Mouse (Mus musculus): ENCODE data around the gene Agpat3. TPM values are rescaled to one million over a fixed set of nuclear protein-coding genes. Genes with fewer than 3 reads are reported as not detected.

The Agpat3 gene
- total RNA-seq, 1 experiment from 2014 or later = 8.2 TPM

DNA sequence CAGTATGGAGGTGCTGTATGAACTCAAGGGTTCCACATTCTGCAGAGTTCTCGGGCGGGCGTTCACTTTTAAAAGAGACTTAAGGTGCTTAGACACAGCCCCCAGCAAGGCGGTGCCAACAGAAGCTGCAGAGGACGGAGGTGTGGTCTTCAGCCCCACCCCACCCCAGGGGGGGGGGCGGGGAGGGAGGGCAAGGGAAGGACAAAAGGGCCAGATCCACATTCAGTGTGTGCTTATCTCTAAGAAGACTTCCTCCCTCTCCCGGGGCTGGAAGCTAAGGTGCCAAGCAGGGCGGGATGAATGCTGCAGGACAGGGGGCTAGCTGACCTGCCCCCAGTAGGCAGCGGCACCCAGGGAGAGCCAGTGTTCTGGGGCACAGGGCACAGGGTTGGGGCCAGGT lies 79.4 kb downstream of the Agpat3 start:
- peak; percentile 64 for ATAC-seq (replicated peaks; ENCODE audit: low read depth, poor library complexity, severe bottlenecking)

DNA sequence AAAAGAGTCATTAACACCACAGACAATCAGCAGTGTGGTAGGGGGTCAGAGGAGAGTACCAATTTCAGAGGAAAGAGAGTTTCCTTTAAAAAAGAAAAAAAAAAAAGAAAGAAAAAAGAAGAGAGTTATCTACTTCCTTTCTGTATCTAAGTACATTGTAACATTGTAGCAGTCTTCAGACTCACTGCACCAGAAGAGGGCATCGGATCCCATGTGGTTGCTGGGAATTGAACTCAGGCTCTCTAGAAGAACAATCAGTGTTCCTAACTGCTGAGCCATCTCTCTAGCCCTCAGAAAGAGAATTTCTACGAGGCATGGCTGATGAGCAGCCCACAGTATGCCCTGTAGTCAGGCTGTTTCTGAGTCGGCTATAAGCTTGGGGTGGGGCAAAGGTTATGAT lies 86.4 kb downstream of the Agpat3 start:
- ATAC-seq (replicated peaks; ENCODE audit: low read depth, poor library complexity, severe bottlenecking) = no peak

DNA sequence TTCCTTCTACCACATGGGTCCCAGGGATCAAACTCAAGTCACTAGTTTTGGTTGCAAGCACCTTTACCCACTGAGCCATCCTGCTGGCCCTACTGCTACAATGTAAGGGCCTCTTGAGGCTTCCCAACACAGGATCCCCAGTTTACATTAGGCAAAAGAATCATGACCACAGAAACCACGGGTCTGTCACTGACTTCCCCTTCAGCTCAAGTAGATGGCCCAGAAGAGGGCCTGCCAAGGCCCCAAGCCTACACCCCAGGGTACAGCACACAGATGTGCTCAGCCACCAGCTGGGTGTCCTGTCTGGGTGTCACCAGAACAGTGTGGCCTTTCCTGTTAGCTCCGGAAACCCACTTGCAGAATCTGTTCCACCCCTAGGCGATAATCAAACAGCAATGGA lies 87.6 kb downstream of the Agpat3 start:
- peak; percentile 98 for ATAC-seq (replicated peaks; ENCODE audit: low read depth, poor library complexity, severe bottlenecking)

DNA sequence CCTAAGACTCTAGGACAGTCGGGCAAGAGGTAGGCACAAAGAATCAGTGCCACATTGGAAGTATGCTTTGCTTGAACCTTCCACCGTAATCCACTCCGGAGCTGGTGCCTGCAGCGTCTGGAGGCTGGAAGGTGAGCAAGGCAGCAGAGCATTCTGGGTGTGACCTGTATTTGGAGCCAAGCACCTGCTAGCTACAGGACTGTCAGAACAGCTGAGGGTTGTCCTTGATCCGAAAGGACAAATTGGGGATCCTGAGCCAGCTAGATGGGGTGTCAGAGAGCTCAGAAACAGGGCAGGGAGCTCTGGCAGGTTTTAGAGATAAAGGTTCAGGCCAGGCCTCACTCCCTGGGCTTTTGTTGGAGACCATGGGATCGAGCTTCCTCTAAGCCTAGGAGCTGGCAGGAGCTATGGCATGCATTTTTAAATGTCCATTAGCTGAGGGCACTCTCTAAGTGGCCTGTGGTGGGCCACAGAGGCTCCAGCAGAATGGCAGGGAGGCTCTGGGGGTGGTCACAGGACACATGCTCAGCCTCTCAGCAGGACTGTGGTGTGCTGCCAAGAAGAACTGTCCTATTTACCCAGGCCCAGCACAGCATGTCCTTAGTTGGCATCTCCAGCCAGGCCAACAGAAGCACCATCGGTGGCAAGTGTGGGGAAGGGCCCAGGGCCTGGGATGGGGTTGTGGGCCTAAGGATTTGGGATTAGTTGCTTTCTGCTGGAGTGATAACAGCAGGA lies 91.2 kb downstream of the Agpat3 start:
- ATAC-seq (replicated peaks; ENCODE audit: low read depth, poor library complexity, severe bottlenecking) = no peak

DNA sequence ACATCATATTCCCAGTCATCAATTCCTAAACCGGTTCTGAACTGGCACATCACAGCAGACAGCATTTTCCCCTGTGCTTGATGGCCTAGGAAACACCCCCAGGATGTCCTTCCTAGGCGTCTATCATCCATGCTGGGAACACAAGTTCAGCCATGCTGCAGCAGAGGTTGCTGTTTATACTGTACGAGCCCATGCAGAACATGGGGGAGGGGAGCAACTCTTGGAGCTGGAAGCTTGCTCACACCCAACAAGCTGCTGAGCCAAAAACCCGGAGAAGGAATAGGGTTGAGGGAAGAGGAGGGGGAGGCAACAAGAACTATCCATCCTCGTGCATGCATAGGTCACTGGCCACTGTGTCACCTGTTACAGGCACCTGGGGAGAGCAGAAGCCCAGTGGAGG lies 92.0 kb downstream of the Agpat3 start:
- no peak for ATAC-seq (replicated peaks; ENCODE audit: low read depth, poor library complexity, severe bottlenecking)

DNA sequence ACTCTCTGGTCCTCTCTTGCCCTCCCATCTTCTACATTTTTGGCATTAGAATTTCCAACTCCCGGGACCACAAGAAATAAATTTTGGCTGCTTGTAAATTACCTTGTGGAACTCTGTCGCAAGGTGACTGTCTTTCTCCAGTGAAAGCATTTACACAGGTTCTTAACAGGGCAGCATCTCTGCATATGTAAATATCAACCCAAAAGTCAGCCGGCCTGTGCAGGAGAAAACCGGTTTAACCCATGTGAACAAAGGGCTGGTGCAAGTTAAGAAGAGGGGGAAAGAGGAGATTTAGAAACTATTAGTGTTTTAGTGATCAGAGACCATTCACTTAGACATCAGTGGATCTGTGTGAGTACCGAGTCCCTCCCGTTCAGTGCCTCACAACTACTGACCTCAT lies 92.6 kb downstream of the Agpat3 start:
- ATAC-seq (replicated peaks; ENCODE audit: low read depth, poor library complexity, severe bottlenecking) = no peak

DNA sequence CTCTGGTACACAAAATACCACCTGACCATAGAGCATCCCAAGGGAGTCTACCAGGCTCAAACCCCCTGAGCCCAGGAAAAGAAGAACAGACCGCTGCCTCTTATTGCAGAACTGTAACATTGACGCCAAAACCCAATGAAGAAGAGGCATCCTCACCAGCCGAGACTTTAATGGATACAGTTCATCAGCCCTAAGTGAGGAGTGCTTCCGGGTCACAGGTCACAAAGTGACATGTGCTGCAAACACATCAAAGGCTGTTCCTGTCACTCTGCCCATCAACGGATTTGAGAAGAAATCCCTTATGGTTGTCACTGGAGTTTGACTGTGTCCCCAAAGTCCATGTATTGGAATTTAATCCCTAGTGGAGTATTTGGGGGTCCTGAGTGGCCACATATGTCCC lies 93.1 kb downstream of the Agpat3 start:
- ATAC-seq (replicated peaks; ENCODE audit: low read depth, poor library complexity, severe bottlenecking) = no peak

DNA sequence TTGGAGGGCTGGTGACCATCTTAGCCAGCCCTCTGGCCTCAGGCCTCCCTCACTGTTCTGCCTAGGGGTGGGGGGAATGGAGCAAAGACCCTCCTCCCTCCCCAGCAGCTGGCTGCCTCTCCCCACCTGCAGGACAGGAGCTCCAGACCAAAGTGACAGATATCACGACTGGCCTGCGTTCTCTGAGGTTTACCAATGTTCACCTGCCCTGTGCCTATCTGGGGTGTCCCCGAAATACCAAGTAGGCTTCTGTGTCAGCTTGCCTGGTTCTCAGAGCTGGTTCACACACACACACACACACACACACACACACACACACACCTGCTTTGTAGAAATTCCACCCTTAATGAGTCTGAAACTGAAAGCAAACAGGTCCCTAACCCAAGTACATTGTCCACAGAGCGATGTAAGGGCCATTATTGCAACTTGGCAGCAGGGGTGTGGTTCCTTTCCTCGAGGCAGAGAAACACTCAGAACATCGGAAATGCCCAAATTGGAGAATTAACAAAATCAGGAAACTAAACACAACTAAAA lies 94.1 kb downstream of the Agpat3 start:
- no peak for ATAC-seq (replicated peaks; ENCODE audit: low read depth, poor library complexity, severe bottlenecking)

DNA sequence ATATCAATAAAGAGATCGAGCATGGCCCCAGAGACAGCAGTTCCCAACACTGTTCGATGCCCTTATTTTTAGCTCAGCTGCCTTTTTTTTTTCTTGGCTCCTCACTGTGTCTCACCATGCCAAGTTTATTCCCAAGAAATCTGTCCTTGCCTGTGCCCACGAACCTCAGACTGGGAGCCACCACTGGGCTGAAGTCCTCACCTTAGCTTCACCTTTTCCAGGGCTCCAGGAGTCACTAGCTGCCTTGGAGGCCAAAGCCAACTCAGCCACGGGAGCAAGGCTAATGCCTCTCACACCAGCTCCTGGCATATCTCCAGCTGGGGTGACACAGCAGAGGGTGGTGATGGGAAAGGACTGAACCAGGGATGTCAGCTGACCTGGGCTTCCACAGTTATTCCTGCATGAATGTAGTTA lies 96.6 kb downstream of the Agpat3 start:
- peak; percentile 77 for ATAC-seq (replicated peaks; ENCODE audit: low read depth, poor library complexity, severe bottlenecking)

DNA sequence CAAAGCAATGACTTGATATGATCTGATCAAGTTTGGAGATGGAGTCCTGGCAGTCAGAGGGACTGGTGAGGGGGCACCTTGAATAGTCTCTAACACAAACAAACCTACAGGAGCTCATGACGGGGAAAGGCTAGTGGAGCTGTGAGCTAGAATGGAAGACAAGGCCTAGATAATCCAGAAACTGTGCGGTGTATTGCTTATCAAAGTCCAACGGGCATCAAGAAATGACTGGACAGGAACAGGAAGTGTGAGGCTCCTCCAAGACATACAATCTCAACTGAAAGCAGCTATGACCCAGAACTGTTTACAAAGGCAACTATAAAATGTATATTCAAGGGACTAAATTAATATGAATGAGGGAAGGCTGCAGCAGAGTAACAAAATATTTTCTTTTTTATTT lies 105.1 kb downstream of the Agpat3 start:
- peak; percentile 20; the same call in 1 of the 2 replicates for ATAC-seq (replicated peaks; ENCODE audit: low read depth, poor library complexity, severe bottlenecking)

DNA sequence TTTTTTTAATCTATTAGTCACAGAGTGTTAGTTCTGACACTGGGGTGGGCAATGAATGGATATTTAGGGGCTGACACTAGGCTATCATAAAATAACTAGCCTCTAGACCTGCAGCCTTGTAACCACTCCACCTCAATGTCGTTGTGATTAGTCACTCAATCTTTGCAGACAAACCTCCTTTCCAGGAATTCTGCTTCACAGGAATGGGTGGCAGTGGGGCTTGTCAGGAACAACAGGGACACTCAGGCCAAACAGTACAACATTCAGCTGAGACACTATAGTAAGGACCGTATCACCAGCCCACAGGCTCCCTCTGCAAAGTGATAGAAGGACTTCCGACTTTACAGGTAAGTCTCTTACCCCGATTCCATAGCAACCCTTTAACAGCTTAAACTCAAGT lies 105.6 kb downstream of the Agpat3 start:
- ATAC-seq (replicated peaks; ENCODE audit: low read depth, poor library complexity, severe bottlenecking) = no peak

DNA sequence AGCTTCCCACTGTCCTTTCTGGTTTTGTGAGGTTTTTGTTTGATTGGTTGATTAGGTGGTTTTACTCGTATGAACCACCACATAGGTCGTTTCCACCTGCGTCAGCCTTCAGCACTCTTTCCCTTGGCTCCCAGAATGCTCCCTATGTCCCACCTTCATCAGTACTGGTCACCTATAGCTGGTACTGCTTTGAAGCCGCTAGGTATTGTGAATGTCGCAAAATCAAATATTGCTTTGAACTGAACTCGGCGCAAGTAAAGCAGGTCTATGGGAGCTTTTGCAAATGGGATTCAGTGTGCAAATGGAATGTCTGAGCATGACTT lies 107.1 kb downstream of the Agpat3 start:
- ATAC-seq (replicated peaks; ENCODE audit: low read depth, poor library complexity, severe bottlenecking) = peak; percentile 7; the same call in 1 of the 2 replicates

DNA sequence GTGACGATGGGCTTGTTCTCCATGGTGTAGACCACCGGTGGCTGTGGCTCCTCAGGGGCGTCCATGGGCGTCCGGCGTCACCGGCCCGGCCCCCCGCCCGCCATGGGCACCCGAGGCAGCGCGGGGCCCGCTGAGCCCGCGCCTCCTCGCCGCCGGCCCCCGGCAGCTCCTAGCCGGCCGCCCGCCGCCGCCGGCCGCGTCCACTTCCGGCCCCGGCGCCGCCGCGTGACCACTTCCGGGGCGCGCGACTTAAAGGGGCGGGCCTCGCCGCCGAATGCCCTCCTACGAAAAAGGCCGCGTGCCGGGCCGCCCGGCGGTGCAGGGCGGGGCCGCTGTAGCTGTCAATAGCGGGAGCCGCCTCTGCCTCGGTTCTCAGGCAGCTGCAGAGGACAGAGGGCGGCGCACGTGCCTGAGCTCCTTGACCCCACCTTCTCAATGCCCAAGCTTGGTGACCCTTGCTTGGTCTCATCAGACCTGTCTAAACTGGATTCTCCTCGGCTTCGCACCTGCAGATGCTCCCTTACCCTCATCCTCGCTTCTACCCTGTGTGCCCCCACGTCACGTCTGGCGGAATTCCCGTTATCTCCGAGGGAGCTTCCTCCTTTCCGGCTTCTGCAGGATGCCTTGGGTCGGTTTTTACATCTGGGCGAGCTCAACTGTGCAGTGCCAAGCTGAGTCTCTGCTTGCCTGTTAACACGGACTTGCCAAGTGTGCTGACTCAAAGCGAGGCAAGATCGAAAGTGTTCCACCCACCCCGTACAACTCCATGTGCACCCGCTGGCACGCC lies 107.7 kb downstream of the Agpat3 start, which contains the start of gene Trappc10:
Gene Trappc10 (minus strand): TSS at position 204 of the 787 bp plus-strand sequence.
- ATAC-seq (replicated peaks; ENCODE audit: low read depth, poor library complexity, severe bottlenecking) = peak; percentile 75

DNA sequence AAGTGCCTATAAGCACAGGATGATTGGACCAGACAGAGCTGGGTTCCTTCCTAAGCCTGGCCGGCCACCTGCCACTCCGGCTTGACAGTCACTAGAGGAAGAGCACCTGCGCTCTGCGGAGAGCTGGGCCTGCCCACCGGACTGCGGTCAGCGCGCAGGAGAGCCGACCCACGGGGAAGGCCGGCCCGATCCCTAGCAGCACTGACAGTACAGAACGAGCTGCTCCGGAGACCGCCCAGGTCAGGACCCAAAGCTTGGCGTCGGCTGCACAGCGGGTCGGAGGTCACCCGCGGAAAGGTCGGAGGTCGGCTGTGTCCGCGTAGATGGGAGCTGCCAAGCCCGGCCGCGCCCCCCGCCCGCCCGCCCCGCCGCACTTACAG lies 108.2 kb downstream of the Agpat3 start:
- ATAC-seq (replicated peaks; ENCODE audit: low read depth, poor library complexity, severe bottlenecking) = peak; percentile 17; the same call in 1 of the 2 replicates

DNA sequence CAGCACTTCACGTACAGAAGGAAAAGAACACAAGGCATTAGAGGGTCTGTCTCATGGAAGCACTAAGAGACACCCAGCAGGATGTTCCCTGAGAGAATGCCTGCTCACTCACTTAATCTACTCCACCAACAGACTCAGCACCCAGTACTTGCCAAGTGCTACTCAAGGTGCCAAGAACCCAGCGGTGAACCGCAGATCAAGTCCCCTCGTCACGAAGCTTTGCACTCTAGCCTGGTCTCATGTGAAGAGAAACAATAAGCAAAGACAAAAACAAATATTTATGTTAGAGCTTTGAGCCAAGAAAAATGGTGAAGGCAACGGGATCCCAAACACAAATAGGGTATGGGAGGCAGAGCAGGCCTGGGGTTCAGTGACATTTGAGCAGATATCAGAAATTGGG lies 113.4 kb downstream of the Agpat3 start:
- no peak for ATAC-seq (replicated peaks; ENCODE audit: low read depth, poor library complexity, severe bottlenecking)

DNA sequence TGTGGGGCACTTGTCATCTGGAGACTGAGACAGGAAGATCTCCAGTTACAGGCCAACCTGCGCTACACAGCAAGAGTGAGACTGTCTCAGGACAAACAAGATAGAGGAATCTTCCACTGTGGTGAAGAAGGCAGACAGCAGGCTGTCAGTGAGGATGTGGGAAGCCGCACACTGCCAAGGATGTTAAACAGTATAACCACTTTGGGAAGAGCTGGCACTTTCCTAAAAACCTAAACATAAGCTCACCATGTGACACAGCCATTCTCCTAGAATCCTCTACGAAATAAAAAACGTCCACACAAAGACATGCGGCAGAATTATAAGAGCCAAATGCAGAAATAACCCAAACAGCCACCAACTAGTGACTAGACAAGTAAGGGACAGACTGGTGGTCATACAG lies 114.0 kb downstream of the Agpat3 start:
- ATAC-seq (replicated peaks; ENCODE audit: low read depth, poor library complexity, severe bottlenecking) = no peak

DNA sequence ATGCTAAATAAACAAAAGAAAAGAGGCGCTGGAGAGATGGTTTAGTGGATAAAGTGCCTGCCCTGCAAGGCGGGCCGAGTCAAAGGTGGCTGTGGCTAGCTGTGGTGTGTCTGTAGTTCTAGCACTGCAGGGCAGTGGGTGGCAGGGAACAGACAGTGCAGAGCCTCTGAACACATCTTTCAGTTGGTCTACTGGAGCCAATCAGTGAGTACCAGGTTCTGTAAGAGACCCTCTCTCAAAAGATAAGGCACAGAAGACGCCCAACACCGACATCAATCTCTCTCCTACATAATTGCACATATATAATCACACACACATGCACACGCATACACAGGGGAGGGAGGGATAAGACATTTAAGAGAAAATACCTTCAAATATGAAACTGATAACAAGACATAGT lies 114.5 kb downstream of the Agpat3 start:
- no peak for ATAC-seq (replicated peaks; ENCODE audit: low read depth, poor library complexity, severe bottlenecking)

DNA sequence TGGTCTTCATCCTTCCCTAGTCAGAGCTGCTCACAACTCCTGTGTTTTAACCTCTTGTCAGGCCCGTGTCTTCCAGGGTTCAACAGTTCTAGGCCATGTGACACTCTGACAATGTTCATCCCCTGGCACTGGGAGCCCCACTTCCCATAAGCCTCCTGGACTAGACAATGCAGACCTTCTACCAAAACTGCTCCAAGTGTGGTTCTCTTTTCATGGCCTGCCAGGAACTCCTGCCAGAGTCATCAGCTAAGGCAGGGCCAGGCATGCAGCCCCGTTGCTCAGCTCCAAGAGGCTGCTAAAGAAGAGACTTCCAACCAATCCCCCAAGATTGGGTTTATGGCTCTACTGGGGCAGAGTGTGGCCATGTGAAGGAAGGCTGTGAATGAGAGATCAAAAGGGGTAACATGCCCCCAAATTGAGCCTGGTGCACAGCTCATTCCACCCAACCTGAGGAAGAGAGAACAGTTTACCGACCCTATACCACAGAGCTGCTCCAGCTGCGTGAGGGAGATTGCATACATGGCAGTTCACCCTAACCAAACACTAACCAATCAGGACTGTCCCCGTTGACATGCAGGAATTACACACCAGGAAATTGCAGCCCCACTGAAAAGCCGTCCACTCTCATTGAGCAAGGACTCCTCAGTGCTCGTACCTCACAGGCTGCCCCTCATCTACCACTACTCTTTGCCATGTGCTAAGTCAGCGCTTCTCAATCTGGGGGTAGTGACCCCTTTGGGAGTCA lies 115.2 kb downstream of the Agpat3 start:
- peak; percentile 73 for ATAC-seq (replicated peaks; ENCODE audit: low read depth, poor library complexity, severe bottlenecking)

DNA sequence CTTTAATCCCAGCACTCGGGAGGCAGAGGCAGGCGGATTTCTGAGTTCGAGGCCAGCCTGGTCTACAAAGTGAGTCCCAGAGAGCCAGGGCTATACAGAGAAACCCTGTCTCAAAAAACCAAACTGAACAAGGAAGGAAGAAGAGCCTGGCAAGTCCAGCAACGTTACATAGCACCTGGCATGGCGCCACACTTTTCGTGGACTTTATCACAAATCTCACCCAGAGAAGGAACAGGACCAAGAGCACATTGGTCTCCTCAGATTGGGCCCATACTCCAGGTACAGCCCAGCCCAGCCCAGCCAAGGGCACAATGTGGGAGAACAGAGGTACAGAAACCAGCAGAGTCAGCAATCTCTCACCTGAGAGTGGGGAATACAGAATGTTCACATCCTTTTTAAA lies 118.5 kb downstream of the Agpat3 start:
- no peak for ATAC-seq (replicated peaks; ENCODE audit: low read depth, poor library complexity, severe bottlenecking)

DNA sequence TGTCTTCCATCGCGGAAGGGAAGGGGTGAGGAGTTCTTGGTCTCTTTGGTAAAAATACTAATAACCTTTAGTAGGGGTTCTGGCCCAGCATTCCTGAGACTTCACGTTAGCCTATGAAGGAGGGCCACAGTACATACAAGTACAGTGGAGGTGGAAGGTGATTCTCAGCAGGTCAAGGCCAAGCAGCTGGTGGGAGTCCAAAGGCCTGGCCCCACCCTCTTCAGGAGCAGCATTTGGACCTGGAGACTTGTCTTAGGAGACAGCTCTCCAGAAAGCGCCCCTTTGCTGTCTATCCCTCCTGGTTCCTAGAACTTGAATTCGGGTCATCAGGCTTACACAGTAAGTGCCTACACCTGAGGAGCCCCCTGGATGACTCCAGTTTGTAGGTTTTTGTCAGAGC lies 119.1 kb downstream of the Agpat3 start:
- ATAC-seq (replicated peaks; ENCODE audit: low read depth, poor library complexity, severe bottlenecking) = no peak

Measured in common myeloid progenitor, adult 5-6 weeks (primary cell).